Mouse (Mus musculus): ENCODE results near the gene Map3k9.

Map3k9 gene

DNA sequence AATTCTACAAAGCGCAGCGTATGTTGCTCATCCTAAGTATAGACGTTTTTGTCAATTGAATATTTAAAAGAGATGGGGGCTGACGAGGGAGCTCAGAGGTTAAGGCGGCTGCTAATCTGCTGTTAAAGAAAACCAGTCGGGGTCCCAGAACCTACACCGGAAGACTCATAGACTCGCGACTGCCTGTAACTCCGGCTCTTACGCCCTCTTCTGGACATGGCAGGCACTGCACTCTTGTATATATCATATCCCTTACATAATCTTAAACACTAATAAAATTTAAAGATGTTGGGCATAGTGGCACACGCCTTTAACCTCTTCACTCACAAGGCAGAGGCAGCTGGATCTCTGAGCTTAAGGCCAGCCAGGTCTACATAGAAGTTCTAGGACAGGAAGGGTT lies 6.3 kb upstream of the Map3k9 start:
- DNase-seq (ENCODE audit: low spot score in 2 of 2), result no peak

DNA sequence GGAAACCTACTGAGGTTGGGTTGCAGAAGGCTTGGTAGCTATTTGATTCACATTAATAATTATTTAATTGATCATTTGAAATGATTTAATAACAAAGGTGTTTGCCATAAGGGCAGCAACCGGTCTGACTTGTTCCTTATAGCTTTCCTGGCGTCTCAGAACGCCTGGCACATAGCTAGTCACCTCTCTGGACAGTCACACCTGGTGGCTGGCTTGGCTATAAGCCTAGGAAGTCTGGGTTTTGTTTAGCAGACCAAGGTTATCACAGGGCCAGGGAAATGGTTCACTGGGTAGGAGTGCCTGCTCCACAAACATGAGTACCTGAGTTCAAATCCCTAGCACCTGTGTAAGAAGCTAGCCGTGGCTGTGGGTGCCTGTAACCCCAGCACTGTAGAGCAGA lies 2.3 kb upstream of the Map3k9 start:
- DNase-seq (ENCODE audit: low spot score in 2 of 2), result no peak

DNA sequence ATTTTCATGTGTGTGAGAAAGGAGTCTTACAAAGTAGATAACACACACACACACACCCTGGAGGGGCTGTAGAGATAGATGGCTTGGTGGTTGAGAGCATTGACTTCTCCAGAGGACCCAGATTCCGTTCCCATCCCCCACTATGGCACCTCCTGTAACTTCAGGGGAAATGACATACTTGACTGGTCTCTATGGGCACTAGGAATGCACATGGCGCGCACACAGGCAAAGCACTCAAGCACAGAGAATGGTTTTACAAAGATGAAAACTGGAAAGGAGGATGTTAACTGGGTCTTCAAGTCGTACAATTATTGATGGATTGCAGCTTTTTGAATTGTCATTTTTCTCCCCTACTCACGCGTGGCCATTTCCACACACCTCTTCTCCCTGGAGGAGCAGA lies 1.6 kb upstream of the Map3k9 start:
- DNase-seq (ENCODE audit: low spot score in 2 of 2), result no peak

DNA sequence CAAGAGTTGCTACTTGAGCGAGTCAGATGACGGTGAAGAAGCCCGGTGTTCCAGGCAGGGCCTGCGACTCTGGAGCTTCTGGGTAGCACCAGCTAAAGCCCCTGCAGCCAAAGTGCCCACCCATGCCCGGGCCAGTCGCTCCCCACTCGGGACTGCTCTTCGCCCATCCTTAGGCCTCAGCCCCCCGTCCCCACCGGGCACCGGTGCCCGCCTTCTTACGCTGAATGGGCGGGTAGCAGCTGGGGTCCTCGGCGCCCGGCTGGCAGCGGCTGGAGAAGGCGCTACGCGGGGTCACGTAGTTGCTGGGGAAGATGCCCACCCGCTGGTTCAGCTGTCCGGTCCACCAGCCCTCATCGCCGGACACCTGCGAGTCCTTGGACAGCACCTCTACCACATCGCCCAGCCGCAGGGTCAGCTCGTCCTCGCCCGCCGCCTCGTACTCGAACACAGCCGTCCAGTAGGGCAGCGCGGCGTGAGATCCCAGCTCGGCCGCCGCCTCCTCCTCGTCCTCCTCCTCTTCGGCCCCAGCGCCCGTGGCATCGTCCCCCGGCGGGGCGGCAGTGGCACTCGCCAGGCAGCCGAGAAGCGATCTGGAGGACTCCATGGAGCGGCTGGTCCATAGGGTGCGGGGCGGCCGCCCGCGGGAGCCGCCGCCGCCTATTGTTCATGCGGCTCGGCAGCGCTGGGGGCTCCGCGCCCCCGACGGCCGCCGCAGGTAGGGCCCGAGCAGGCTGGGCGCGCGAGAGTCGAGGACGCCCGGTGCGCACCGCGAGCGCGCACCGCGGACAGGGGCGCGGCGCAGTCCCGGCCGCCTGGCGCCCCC lies 493 bp downstream of the Map3k9 start:
- peak; percentile 31 to 43 for DNase-seq (ENCODE audit: low spot score in 2 of 2)

DNA sequence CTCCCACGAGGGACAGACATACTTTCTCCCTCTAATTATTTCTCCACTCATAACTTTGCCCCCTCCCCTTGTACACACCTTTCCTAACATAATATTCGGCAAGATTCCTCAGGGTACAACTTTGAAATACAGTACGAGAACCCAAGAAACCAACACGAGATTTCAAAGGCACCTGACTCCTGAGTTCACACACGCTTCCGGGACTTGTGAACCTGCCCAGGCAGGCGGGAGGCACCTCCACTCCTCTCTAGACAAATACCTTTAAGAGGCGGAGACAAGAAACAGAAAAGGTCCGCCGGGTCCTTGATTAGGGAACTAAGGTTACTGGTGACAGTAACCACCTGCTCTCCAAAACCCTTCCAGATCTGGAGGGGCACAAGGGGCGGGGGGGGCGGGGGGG lies 1.1 kb downstream of the Map3k9 start:
- DNase-seq (ENCODE audit: low spot score in 2 of 2), result no peak

DNA sequence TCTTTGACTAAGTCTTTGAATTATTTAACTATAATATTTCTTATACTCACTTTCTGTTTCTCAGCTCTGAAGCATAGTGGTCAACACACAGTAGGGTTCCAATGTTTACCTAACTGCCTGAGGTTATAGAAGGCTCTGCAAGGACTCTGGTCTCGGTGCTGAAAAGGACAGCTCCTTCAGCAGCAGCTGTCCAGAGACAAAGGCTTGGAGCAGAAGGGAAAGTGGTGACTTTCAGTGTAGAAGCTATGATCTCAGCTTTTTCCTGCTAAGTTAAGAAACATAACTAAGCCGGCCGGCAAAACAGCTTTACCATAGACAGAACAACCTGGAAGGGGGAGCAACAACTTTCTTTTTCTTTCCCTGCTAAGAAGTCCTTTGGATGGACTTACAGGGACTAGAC lies 4.8 kb downstream of the Map3k9 start:
- no peak for DNase-seq (ENCODE audit: low spot score in 2 of 2)

DNA sequence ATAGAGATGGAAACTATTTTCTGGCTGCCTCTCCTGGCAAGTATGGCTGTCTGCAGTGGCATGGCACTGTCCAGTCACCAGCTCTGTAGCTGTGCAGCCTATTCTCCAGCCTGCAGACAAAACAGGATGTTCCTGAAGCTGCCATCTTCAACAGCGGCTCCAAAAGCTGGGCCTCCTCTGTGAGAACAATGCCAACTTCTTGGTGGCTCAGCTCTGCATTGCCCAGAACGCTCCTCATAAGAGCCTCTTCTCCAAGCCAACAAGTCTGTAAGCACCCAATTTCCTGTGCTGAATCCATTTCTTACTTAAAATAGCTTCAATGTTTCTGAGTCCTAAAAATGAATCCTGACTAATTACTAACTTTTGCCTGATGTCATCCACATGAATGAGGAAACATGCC lies 5.3 kb downstream of the Map3k9 start:
- DNase-seq (ENCODE audit: low spot score in 2 of 2), result no peak

DNA sequence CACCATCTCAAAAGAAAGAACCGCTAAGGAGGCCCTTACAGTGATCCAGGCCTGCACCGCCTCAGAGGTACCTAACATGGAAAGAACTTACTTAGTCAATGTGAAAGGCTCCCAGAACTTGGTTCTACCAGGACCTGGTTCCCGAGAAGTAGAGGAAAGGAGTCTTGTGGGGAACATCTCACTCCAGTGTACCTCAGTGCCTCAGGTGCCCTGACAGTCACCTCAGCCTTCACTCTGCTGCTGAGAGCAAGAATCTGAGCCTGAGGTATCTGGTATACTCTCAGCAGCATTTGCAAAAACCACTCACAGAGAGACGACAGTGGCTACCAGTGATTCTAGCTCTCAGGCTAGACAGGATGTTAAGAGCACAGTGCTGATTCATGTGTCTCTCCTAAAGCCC lies 6.8 kb downstream of the Map3k9 start:
- DNase-seq (ENCODE audit: low spot score in 2 of 2), result no peak

DNA sequence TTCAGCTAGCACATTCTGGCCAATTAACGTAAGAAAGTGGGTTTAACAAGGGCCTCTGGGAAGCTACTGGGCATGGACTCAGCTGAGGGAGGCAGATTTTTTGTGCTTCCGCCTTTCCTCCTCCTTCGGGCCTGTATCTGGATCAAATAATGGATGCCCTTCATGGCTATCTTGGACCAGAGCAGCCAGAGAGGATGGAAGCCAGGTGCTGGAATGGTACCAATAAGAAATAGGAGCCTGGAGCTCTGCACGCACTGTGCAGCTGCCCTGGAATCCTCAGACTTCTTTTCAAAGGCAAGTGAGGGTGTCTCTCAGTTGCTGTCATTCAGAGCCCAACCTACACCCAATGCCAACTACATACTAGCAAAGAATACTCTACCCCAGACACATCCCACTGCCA lies 11.5 kb downstream of the Map3k9 start:
- DNase-seq (ENCODE audit: low spot score in 2 of 2), result no peak

DNA sequence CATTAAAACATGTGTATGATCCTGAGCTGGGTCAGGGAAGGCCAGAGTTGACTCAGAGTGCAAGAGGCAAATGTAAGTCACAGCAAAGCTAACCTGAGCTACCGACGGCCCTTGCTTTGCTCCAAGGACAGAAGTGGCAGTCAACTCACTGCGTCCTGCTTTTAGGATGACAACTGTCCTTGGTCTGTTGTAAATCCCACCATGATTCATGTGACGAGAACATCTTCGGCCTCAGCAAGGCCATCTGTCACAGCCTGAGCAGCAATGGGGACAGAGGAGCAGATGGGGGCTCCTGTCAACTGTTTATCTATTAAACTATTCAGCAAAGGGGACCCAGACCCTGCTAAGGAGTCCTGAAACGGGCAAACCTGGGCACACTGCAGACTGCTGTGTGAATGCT lies 15.6 kb downstream of the Map3k9 start:
- no peak for DNase-seq (ENCODE audit: low spot score in 2 of 2)

DNA sequence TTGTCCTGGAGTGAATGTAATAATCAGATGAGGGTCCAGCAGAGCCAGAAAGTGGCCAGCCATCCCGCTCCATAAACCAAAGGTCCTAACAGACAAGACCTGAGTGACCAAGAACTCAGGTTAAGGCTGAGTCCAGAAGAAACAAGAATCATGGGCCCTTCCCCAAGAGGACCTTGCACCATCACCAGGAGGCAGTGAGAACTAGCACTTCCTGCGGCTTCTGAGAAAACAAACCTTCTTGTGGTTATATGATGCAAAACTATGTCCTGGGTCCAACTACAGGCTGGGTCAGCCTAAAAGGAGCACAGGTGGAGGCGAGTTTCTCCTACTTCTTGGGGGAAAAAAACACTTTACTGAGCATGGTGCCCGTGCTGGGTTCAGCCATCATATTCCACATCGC lies 16.6 kb downstream of the Map3k9 start:
- DNase-seq (ENCODE audit: low spot score in 2 of 2), result no peak

DNA sequence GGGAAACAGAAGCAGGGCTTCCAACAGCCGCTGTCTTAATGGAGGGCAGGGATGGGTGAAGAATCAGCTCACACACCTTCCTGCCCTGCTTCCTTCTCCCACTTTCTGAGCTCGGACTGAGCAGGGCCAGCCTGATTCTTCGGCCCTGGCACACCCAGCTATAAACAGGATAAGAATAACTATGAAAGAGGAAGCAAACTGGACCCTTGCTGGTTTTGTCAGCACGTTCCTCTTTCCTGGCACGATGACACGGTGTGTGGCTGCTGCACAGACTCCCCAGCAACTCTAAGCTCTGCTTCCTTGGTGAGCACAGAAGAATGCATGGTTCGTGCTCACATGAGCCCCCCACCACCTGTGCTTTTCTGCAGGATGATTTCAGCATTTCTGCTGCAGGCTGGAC lies 26.3 kb downstream of the Map3k9 start:
- no peak for DNase-seq (ENCODE audit: low spot score in 2 of 2)

DNA sequence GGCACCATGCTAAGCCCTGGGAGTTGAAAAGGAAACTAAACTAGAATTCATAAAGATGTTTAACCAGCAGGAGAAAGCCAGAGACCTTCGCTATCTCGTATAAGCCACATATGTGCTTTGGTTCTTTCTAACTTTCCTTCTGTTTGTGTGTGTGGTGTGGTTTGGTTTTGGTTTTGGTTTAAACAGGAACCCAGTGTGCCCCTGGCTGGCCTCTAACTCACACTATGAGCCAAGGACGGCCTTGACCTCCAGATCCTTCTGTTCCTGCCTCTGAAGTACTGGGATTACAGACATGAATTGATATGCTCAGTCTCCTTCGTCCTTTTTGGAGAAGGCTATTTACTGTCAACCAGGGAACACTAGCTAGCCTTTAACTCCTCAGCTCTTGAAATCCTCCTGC lies 29.9 kb downstream of the Map3k9 start:
- DNase-seq (ENCODE audit: low spot score in 2 of 2), result no peak

DNA sequence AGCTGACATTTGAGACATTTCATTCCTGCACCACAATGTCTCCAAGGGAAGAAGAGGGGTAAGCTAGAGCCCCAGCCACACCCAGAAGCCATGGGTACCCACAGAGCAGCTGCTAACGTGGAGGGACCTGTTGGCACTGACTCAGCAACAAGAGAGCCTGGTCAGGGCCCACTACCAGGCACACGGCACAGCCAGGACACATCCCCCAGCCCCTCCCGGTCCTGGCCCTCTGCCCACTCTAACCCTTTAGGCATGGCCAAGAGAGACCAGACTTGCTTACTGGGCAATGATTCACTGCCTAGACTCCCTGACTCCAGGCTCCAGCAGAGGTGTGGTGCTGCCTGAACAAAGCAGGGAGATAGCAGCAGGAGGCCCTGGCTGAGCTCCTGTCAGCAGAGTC lies 32.1 kb downstream of the Map3k9 start:
- peak in 1 of 2 experiments; percentile 28 for DNase-seq (ENCODE audit: low spot score in 2 of 2)

DNA sequence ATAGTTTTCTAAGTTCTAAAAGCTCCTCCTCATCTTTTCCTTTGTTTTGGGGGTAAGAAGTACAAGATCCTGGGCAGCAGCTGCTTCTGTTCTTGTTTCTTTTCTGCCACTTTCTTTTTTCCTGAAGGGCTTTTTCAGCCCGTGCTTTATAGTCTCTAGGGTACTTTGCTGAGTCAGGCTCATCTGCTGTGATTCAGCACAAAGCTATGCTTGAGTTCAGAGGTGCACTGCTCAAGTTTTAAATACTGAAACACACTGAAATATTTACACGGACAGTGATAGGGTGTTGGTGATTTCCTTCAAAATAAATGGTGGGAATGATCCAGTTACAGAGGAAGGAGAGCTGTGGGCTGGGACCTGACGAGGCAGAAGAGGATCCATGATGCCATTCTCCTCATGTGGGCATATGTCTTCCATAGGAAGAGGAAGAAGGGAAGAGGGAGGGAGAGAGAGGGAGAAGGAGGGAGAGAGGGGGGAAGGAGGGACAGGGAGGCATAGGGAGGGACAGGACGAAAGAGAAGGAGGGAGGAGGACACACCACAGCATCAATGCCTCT lies 32.9 kb downstream of the Map3k9 start:
- DNase-seq (ENCODE audit: low spot score in 2 of 2), result no peak

DNA sequence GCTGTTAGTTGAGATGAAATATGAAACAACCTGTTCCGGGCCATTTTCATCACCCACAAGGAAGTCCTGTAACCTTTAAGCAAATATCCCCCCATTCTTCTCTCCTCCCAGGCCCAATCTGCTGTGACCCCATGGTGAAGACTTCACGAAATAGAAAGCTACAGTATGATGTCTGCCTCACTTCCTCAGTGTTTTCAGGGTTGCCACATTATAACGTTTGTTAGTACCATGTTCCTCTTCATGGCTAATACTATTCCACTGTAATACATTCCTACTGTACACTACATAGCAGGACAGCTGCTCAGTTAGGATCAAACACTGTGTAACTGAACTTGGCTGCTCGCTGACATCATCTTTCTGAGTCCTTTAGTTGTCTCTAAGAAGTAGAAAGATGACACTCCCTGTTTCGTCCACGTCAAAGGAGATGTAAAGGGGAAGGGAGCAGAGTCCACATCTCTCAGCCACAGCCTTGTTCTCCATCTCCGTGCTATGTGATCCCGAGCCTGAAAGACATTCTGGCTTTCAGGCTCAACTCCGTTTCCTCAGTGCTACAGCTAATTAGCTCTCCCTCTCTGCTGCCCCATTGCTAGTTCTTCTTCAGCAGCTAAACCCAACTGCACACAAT lies 34.5 kb downstream of the Map3k9 start:
- DNase-seq (ENCODE audit: low spot score in 2 of 2), result no peak

DNA sequence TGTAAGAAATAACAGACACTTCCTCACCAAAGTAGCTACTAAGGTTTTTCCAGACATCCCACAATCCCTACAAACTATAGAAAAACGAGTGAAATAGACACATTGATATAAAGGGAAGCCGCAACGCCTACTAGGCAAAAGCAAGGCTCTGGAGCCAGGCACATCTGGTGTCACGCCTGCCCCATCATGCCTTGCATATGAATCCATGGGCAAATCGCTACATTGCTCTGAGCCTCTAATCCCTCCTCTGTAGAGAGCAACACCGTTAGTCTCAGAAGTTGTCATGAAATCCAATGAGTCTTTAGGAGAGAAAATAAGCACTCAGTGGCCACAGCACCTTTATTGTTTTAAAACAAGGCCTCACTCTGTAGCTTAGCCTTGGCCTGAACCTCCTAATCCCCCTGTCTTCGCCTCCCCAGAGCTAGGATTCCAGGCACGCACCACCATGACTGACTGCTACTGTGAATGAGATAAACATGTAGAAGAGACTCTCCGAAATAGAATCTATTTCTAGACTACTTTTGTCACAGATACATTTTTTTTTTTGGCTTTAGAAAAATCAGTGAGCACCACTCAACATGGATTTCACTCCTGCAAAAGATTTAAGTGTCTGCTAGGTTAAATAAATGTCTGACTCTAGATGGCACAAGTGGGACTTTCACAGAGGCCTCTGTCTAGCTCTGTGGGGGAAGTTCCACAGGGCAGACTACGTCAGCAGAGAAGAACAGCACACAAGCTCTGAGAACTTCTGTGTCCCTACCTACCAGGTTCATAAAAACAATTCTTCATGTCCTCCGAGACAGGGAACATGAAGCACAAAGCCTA lies 45.5 kb downstream of the Map3k9 start:
- no peak for DNase-seq (ENCODE audit: low spot score in 2 of 2)

DNA sequence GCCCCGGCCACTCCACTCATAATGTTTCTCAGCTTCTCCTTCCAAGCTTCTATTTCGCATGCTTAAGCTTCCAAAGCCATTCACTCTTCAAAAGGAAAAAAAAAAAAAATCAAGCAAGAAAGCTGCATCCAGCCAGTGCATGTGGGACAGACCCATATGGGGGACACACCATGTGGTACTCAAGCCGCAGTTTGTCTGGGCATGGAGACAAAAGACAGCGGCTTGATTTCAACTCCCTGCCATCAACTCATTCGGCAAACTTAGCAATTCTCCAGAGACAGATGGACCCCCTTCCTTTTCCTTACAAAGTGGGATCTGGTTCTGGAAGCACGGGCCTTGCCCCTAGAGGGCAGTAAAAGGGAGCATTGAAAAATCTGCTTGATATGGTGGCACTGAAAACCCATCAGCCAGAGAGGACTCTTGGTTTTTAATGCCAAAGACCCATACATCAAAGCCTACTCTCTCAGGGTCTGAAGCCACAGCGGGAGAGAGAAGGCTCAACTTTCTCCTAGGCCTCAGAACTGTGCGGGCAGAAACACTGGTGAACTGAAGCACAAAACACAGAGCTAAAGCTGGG lies 54.6 kb downstream of the Map3k9 start:
- DNase-seq (ENCODE audit: low spot score in 2 of 2), result no peak

DNA sequence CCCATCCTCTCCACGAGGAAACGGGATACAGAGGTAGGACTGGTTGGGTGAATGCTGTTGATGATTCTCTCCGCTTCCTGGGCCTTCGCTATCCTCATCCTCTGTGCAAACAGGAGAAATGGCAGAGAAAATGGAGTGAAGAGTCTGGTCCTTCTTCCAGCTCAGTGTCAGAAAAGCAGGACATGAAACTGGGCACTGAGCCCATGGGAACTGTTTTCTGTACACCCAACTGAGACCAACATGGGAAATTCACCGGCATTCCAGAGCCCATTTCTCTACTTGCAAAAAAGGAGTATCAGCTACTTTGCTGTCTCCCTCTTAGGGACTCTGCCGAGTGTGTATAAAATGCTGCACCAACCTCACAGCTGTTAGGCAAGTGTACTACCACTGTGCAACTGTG lies 56.2 kb downstream of the Map3k9 start:
- DNase-seq (ENCODE audit: low spot score in 2 of 2), result no peak

DNA sequence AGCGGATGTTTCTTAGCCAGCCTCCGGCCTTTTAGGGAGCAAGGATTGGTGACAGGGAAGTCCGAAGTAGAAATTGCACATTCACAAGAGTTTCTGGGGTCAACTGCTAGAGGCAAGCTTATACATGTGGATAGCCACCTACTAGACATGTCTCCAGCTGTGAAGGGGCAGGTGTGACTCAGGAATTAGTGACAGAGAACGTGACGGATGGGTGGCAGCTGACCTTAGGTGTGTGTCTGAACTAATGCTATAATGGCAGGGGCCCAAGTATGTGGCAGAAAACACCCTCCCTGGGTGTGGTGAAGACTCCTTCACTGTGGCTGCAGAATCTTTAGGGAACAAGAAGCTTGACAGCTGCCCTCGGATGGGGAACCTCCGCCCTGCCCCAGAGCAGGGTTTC lies 57.6 kb downstream of the Map3k9 start:
- DNase-seq (ENCODE audit: low spot score in 2 of 2), result no peak

DNA sequence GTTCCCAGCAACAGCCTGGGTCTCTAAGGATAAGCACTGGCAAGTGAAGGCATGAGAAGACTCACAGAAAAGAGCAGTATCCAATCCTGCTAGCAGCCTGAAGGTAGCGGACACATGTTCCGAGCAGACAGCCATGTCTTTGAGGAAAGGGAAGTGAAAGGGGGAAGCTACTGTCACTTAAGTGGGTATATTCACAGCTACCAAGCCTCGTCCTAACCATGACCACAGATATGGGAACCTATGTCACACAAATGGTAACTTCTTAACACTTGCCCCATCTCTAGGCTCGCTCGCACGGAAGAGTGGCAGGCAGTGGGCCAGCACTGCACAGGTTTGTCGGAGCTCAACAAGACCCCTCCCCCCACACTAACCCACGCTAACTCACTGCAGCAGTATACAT lies 61.3 kb downstream of the Map3k9 start:
- no peak for DNase-seq (ENCODE audit: low spot score in 2 of 2)

DNA sequence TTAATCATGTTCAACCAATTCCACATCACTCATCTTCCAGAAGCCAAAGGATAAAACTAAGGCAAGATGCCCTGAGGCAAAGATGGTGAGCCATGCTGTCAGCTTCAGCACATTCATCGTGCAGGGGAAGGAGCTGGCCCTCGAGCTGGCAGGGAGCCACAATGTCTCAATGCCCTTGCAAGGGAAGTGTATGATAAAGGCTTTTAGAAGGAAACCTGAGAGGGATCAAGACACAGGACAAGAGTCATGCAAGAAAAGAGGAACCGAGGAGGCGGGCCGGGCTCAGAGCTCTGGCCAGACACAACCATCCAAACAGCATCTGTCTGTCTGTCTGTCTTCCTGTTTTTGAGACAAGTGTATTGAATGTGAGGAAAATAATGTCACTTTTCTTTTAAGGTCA lies 61.8 kb downstream of the Map3k9 start:
- no peak for DNase-seq (ENCODE audit: low spot score in 2 of 2)
